Mouse (Mus musculus) erythroblast, embryonic 14.5 days (primary cell): Measurements from ENCODE around the gene Art3.

Experiments used
- GATA1 ChIP-seq: IDR thresholded peaks from 2 replicates; pipeline ENCODE4 v1.6.1; 2012; ENCODE audit warnings: low read length, inconsistent platforms, mixed read lengths
- TAL1 ChIP-seq: IDR thresholded peaks from 3 replicates; pipeline ENCODE4 v1.6.1; 2012; ENCODE audit warnings: low read length, inconsistent platforms, mixed read lengths

- TF ChIP-seq GATA1 (no peak), TAL1 (no peak)
Measured at GRCm38 (mm10) chr5:92386102-92386501, 54.5 kb downstream of the Art3 start.
